Mouse (Mus musculus) heart, embryonic 10.5 days (tissue): ENCODE data around the gene Fgfr2. TPM values are rescaled to one million over a fixed set of nuclear protein-coding genes. Genes with fewer than 3 reads are reported as not detected.

ENCODE experiments used
- DNase-seq: peaks from one replicate; pipeline ENCODE4 v3.0.0-alpha.2; 2017; ENCODE audit warnings: low spot score
- H3K27ac ChIP-seq: fragments of 300-500 bp; sonication (generic); 2 replicates; pipeline ENCODE4 v1.5.1; 2016; ENCODE audit warnings: mild to moderate bottlenecking
- H3K27me3 ChIP-seq: fragments of 300-500 bp; sonication (generic); 2 replicates; pipeline ENCODE4 v1.6.1; 2016; ENCODE audit warnings: mild to moderate bottlenecking; ENCODE audit not compliant: poor library complexity, insufficient read depth, severe bottlenecking
- H3K36me3 ChIP-seq: fragments of 300-500 bp; sonication (generic); 2 replicates; pipeline ENCODE4 v1.6.1; 2016; ENCODE audit warnings: mild to moderate bottlenecking, moderate library complexity
- H3K4me1 ChIP-seq: fragments of 300-500 bp; sonication (generic); 2 replicates; pipeline ENCODE4 v1.6.1; 2016; ENCODE audit warnings: mild to moderate bottlenecking
- H3K4me3 ChIP-seq: fragments of 300-500 bp; sonication (generic); 2 replicates; pipeline ENCODE4 v1.5.1; 2016; ENCODE audit warnings: mild to moderate bottlenecking, moderate library complexity
- H3K9me3 ChIP-seq: fragments of 300-500 bp; sonication (generic); 2 replicates; pipeline ENCODE4 v1.6.1; 2016; ENCODE audit warnings: mild to moderate bottlenecking, moderate library complexity
- WGBS: fragments of 180-500 bp; shearing (Covaris S2); methylation state at CpG from one replicate; pipeline ENCODE4 v1.1.7; 2016; 5-methylcytosine and 5-hydroxymethylcytosine counted together
- polyA plus RNA-seq: library from polyadenylated mRNA; unstranded; fragments of >200 nt; fragmentation: Nextera tagmentation; extraction: Ambion mirVana; gene quantifications from 2 replicates; pipeline ENCODE4 v1.2.1, GENCODE M21; 2016

Fgfr2 gene
- polyA plus RNA-seq, 1 experiment from 2014 or later: 46.6 TPM

- no peaks in the 10 kb centered on the region for H3K27me3 ChIP-seq
- 71% methylated on average over 4 of the region's 4 CpGs for WGBS
- no peak overlapping the region for H3K4me3 ChIP-seq
- H3K9me3 ChIP-seq: no peaks in the 10 kb centered on the region
- peaks cover 68% of the 10 kb centered on the region for H3K4me1 ChIP-seq
- no peak for DNase-seq
- no peak overlapping the region for H3K27ac ChIP-seq
- H3K36me3 ChIP-seq: peaks cover 10% of the 10 kb centered on the region; the same call in 1 of the 2 replicates
Measured at GRCm38 (mm10) chr7:133044721-133045120, 78.4 kb downstream of the Fgfr2 start.

GRCm38 (mm10) chr7:133041784-133042183 lies 81.4 kb downstream of the Fgfr2 start:
- no peak for DNase-seq
- 57% methylated on average over 3 of the region's 3 CpGs for WGBS
- H3K27me3 ChIP-seq: no peaks in the 10 kb centered on the region
- no peak overlapping the region for H3K4me3 ChIP-seq
- H3K36me3 ChIP-seq: peaks cover 9% of the 10 kb centered on the region; the same call in 1 of the 2 replicates
- H3K27ac ChIP-seq: peak overlapping the region; percentile 59
- H3K4me1 ChIP-seq: peaks cover 69% of the 10 kb centered on the region
- no peaks in the 10 kb centered on the region for H3K9me3 ChIP-seq

DNA sequence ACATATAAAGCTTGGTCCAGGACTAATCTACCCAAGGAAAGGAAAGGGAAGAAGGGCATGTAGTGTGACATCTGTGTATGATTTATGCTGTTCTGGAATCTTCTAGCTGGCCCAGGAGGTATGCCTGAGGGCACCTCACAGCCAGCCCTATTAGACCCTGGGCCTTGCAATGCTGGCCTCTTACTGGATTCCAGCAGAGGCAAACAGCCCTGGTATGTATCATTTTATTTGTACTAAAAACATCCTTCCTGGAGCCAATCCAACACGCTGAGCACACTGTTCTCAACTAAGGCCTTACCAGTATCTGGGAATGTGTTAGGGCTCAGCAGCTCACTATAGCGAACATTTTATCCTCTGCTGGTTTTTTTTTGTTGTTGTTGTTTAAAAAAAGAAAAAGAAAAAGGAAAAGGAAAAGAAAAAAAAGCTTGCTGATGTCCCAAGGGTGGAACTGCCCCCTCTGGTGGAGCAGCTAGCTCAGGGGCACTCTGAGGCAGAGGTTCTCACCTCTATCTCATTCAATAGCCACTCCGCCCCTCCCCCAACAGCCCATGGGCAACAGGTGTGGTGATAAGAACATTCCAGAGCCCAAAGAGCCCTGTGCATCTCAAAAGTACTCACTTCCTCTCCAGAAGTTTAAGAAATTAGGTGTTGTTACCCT lies 82.3 kb downstream of the Fgfr2 start:
- 73% methylated on average over 3 of the region's 3 CpGs for WGBS
- Histone ChIP-seq H3K4me1 (peaks cover 78% of the 10 kb centered on the region), H3K36me3 (peaks cover 6% of the 10 kb centered on the region; the same call in 1 of the 2 replicates), H3K4me3 (no peak overlapping the region), H3K27ac (peak overlapping the region; percentile 59), H3K9me3 (no peaks in the 10 kb centered on the region), H3K27me3 (no peaks in the 10 kb centered on the region)
- no peak for DNase-seq

- no peak for DNase-seq
- Histone ChIP-seq H3K4me3 (no peak overlapping the region), H3K27me3 (no peaks in the 10 kb centered on the region), H3K27ac (peak overlapping the region; percentile 59; the same call in 1 of the 2 replicates), H3K36me3 (peaks cover 6% of the 10 kb centered on the region; the same call in 1 of the 2 replicates), H3K9me3 (no peaks in the 10 kb centered on the region), H3K4me1 (peaks cover 85% of the 10 kb centered on the region)
- 59% methylated on average over 3 of the region's 3 CpGs for WGBS
Measured at GRCm38 (mm10) chr7:133039556-133040255, 83.4 kb downstream of the Fgfr2 start.

DNA sequence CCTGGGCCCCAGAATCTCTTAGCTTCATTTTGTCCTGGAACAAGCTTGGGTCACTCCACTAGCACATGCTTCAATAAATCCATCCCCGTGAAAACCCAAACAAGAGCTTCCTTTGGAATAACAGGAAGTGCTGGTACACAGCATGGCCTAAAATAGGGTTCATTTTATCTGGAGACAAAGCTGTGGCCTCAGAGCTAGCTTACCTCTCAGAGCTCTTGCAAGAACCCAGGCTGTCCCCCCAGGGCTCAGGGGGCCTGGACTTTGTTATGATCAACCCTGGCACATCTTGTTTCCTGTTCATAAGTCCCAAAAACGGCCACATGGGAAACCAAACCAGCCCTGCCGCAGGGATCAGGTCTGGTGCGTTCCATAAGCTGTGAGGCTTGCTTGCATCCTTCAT lies 85.5 kb downstream of the Fgfr2 start:
- DNase-seq: peak; percentile 70
- H3K4me1 ChIP-seq: peaks cover 97% of the 10 kb centered on the region
- H3K27me3 ChIP-seq: no peaks in the 10 kb centered on the region
- H3K9me3 ChIP-seq: no peaks in the 10 kb centered on the region
- WGBS: 45% methylated on average over 4 of the region's 4 CpGs
- H3K27ac ChIP-seq: peak overlapping the region; percentile 77
- H3K36me3 ChIP-seq: no peaks in the 10 kb centered on the region
- H3K4me3 ChIP-seq: no peak overlapping the region

GRCm38 (mm10) chr7:133037217-133037616 lies 85.9 kb downstream of the Fgfr2 start:
- WGBS: 53% methylated on average over 5 of the region's 5 CpGs
- no peaks in the 10 kb centered on the region for H3K36me3 ChIP-seq
- no peaks in the 10 kb centered on the region for H3K27me3 ChIP-seq
- H3K4me3 ChIP-seq: no peak overlapping the region
- DNase-seq: peak; percentile 74
- H3K27ac ChIP-seq: peak overlapping the region; percentile 77
- peaks cover 95% of the 10 kb centered on the region for H3K4me1 ChIP-seq
- H3K9me3 ChIP-seq: no peaks in the 10 kb centered on the region

GRCm38 (mm10) chr7:133035901-133036300 lies 87.2 kb downstream of the Fgfr2 start:
- Histone ChIP-seq H3K27me3 (no peaks in the 10 kb centered on the region), H3K27ac (peak overlapping the region; percentile 77), H3K4me3 (0 out of 2 replicates have a peak overlapping the region, but pooled peaks have one; percentile 2), H3K36me3 (peaks cover 2% of the 10 kb centered on the region; the same call in 1 of the 2 replicates), H3K9me3 (no peaks in the 10 kb centered on the region), H3K4me1 (peaks cover 82% of the 10 kb centered on the region)
- DNase-seq: no peak

DNA sequence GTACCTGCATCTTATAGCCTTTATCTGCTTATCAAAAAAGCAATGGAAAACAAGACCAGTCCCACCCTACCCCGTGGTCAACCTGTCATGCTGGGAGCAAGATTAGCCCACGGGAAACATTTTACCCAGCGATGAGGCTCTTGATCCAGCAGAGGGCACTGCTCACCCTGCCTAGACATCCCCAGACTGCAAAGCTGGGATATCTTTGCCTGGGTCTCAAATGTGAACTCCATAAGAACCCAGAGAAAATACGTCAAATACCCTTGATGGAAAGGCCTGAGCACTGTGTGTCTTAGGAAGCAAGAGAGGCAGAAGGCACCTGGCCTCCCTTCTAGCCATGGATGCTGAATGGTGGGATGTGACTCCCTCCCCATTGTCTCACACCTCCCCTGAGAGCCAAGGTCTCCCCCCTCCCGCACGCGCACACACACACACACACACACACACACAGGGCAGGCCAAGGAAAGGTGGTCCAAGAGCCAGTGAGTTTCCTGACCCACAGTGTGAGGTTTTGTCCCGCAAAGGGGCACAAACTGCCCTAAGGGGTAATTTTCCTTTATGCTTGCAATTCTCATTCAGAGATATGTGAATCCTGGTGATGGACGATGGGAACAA lies 90.5 kb downstream of the Fgfr2 start:
- Histone ChIP-seq H3K36me3 (peaks cover 2% of the 10 kb centered on the region; the same call in 1 of the 2 replicates), H3K4me1 (peaks cover 72% of the 10 kb centered on the region), H3K27me3 (no peaks in the 10 kb centered on the region), H3K4me3 (no peak overlapping the region), H3K27ac (peak overlapping the region; percentile 17; the same call in 1 of the 2 replicates), H3K9me3 (no peaks in the 10 kb centered on the region)
- 51% methylated on average over 9 of the region's 9 CpGs for WGBS
- no peak for DNase-seq

- WGBS: 63% methylated on average over 8 of the region's 8 CpGs
- Histone ChIP-seq H3K36me3 (peaks cover 2% of the 10 kb centered on the region; the same call in 1 of the 2 replicates), H3K4me3 (no peak overlapping the region), H3K27ac (no peak overlapping the region), H3K27me3 (no peaks in the 10 kb centered on the region), H3K4me1 (peaks cover 71% of the 10 kb centered on the region), H3K9me3 (no peaks in the 10 kb centered on the region)
- no peak for DNase-seq
Measured at GRCm38 (mm10) chr7:133029496-133030047, 93.6 kb downstream of the Fgfr2 start.

- no peak for DNase-seq
- Histone ChIP-seq H3K9me3 (no peaks in the 10 kb centered on the region), H3K36me3 (peaks cover 5% of the 10 kb centered on the region; the same call in 1 of the 2 replicates), H3K27me3 (no peaks in the 10 kb centered on the region), H3K4me1 (peaks cover 71% of the 10 kb centered on the region), H3K27ac (no peak overlapping the region), H3K4me3 (no peak overlapping the region)
- WGBS: 81% methylated on average over 8 of the region's 8 CpGs
Measured at GRCm38 (mm10) chr7:133029004-133029403, 94.1 kb downstream of the Fgfr2 start.

- Histone ChIP-seq H3K9me3 (no peaks in the 10 kb centered on the region), H3K4me1 (peaks cover 67% of the 10 kb centered on the region), H3K4me3 (no peak overlapping the region), H3K27ac (no peak overlapping the region), H3K27me3 (no peaks in the 10 kb centered on the region), H3K36me3 (peaks cover 6% of the 10 kb centered on the region; the same call in 1 of the 2 replicates)
- 90% methylated on average over 4 of the region's 4 CpGs for WGBS
- DNase-seq: no peak
Measured at GRCm38 (mm10) chr7:133027930-133028329, 95.2 kb downstream of the Fgfr2 start.

DNA sequence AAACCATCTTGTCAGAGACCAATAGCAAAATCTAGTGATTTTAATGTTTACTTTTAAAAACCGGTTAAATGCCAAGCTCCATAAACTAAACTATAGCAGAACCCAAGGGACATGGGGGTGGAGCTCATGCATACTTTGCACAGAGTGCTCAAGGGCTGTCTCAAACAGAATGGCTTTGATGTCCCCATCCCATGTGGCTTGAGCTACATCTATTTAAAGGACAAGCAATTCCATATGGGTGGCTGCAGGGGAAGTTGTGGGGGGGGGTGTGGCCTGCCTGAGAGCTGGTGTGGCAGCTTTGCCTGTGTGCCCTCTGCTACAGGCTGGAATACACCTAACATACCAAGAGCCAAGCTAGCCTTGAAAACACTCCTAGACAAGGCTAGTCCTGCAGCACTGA lies 98.5 kb downstream of the Fgfr2 start:
- Histone ChIP-seq H3K4me1 (peaks cover 69% of the 10 kb centered on the region), H3K27ac (no peak overlapping the region), H3K4me3 (no peak overlapping the region), H3K36me3 (peaks cover 5% of the 10 kb centered on the region; the same call in 1 of the 2 replicates), H3K27me3 (no peaks in the 10 kb centered on the region), H3K9me3 (no peaks in the 10 kb centered on the region)
- 81% methylated on average over 1 of the region's 1 CpGs for WGBS
- DNase-seq: no peak
